Mouse (Mus musculus) bone marrow macrophage, adult 2 months (primary cell): ENCODE measurements around the gene Spink8.

Experiments
- CTCF ChIP-seq: IDR thresholded peaks from 2 replicates; pipeline ENCODE4 v1.5.1; 2012; ENCODE audit warnings: low read depth, mild to moderate bottlenecking, low read length, moderate library complexity
- POLR2A ChIP-seq: IDR thresholded peaks from 2 replicates; pipeline ENCODE4 v1.6.1; 2012; ENCODE audit warnings: mild to moderate bottlenecking, low read depth, low read length, borderline replicate concordance

GRCm38 (mm10) chr9:109806695-109807293, 5.3 kb upstream of the Spink8 start:
- TF ChIP-seq POLR2A (no peak), CTCF (no peak)
